Mouse (Mus musculus) midbrain, embryonic 11.5 days (tissue): ENCODE results near the gene Gm10717. TPM values are rescaled to one million over a fixed set of nuclear protein-coding genes. Genes with fewer than 3 reads are reported as not detected.
A peak's percentile ranks its signal among the peaks of the same experiment; 100 is the strongest.
"Not testable (repeated sequence)": the region's sequence is repeated elsewhere in the genome, so short reads cannot be mapped to it uniquely, and the experiment has no call there.

Source experiments
- ATAC-seq: fragments of 200-750 bp; cut with Nextera tagmentation; 2 replicates; pipeline ENCODE4 v1.8.0; 2017; ENCODE audit warnings: moderate TSS enrichment, moderate library complexity; ENCODE audit not compliant: low FRiP score
- DNase-seq: peaks from one replicate; pipeline ENCODE4 v3.0.0; 2015; ENCODE audit warnings: low spot score; ENCODE audit errors: missing footprints
- H3K27ac ChIP-seq: fragments of 300-500 bp; sonication (generic); 2 replicates; pipeline ENCODE4 v1.5.1; 2014; ENCODE audit warnings: low read depth, low read length
- H3K27me3 ChIP-seq: fragments of 300-500 bp; sonication (generic); 2 replicates; pipeline ENCODE4 v1.6.1; 2014; ENCODE audit warnings: mild to moderate bottlenecking, low read length, moderate library complexity, mixed read lengths; ENCODE audit not compliant: control insufficient read depth, insufficient read depth
- H3K36me3 ChIP-seq: fragments of 300-500 bp; sonication (generic); 2 replicates; pipeline ENCODE4 v1.6.1; 2014; ENCODE audit warnings: mild to moderate bottlenecking, low read length, moderate library complexity, mixed read lengths; ENCODE audit not compliant: control insufficient read depth, insufficient read depth
- H3K4me1 ChIP-seq: fragments of 300-500 bp; sonication (generic); 2 replicates; pipeline ENCODE4 v1.6.1; 2014; ENCODE audit warnings: low read length; ENCODE audit not compliant: control insufficient read depth, insufficient read depth
- H3K4me2 ChIP-seq: fragments of 300-500 bp; sonication (generic); 2 replicates; pipeline ENCODE4 v1.6.1; 2014; ENCODE audit warnings: mild to moderate bottlenecking, moderate library complexity
- H3K4me3 ChIP-seq: fragments of 300-500 bp; sonication (generic); 2 replicates; pipeline ENCODE4 v1.5.1; 2014; ENCODE audit warnings: low read depth, low read length
- H3K9ac ChIP-seq: fragments of 300-500 bp; sonication (generic); 2 replicates; pipeline ENCODE4 v1.6.1; 2014; ENCODE audit warnings: low read length
- H3K9me3 ChIP-seq: fragments of 300-500 bp; sonication (generic); 2 replicates; pipeline ENCODE4 v1.6.1; 2016; ENCODE audit warnings: low read length; ENCODE audit not compliant: control insufficient read depth
- WGBS: fragments of 180-500 bp; shearing (Covaris S2); extraction: QIAGEN DNeasy Blood & Tissue Kit; methylation state at CpG from one replicate; pipeline ENCODE4 v1.1.7; 2014; 5-methylcytosine and 5-hydroxymethylcytosine counted together
- polyA plus RNA-seq: library from polyadenylated mRNA; unstranded; fragments of >200 nt; fragmentation: Nextera tagmentation; extraction: Ambion mirVana; gene quantifications from 2 replicates; pipeline ENCODE4 v1.2.1, GENCODE M21; 2014

Gene Gm10717
- polyA plus RNA-seq, 1 experiment from 2014 or later, result not detected

DNA sequence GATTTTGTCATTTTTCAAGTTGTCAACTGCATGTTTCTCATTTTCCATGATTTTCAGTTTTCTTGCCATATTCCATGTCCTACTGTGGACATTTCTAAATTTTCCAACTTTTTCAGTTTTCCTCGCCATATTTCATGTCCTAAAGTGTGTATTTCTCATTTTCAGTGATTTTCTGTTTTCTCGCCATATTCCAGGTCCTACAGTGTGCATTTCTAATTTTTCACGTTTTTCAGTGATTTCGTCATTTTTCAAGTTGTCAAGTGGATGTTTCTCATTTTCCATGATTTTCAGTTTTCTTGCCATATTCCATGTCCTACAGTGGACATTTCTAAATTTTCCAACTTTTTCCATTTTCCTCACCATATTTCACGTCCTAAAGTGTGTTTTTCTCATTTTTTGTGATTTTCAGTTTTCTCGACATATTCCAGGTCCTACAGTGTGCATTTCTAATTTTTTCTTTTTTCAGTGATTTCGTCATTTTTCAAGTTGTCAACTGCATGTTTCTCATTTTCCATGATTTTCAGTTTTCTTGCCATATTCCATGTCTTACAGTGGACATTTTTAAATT, 13.1 kb upstream of the Gm10717 start:
- not testable (repeated sequence) for ATAC-seq
- WGBS, result 91% methylated on average over 2 of the region's 7 CpGs

DNA sequence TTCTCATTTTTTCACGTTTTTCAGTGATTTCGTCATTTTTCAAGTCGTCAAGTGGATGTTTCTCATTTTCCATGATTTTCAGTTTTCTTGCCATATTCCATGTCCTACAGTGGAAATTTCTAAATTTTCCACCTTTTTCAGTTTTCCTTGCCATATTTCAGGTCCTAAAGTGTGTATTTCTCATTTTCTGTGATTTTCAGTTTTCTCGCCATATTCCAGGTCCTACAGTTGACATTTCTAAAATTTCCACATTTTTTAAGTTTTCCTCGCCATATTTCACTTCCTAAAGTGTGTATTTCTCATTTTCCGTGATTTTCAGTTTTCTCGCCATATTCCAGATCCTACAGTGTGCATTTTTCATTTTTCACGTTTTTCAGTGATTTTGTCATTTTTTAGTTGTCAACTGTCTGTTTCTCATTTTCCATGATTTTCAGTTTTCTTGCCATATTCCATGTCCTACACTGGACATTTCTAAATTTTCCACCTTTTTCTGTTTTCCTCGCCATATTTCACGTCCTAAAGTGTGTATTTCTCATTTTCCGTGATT, 12.4 kb upstream of the Gm10717 start, which contains the start of gene Gm10721:
TSS of gene Gm10721 (plus strand) at position 408 of the 547 bp plus-strand sequence.
- H3K4me2 ChIP-seq, H3K9ac ChIP-seq, H3K36me3 ChIP-seq, H3K27me3 ChIP-seq, H3K9me3 ChIP-seq, H3K27ac ChIP-seq, DNase-seq, H3K4me1 ChIP-seq, H3K4me3 ChIP-seq: not testable (repeated sequence)
- peak; percentile 58 for ATAC-seq
- no CpG with 5 or more reads among the region's 11 CpGs for WGBS

More for the DNA sequence above, 13.1 kb upstream of the Gm10717 start:
- not testable (repeated sequence) for H3K4me1 ChIP-seq, H3K4me3 ChIP-seq, H3K4me2 ChIP-seq, H3K9ac ChIP-seq, H3K9me3 ChIP-seq, H3K27ac ChIP-seq, H3K27me3 ChIP-seq, H3K36me3 ChIP-seq, DNase-seq

DNA sequence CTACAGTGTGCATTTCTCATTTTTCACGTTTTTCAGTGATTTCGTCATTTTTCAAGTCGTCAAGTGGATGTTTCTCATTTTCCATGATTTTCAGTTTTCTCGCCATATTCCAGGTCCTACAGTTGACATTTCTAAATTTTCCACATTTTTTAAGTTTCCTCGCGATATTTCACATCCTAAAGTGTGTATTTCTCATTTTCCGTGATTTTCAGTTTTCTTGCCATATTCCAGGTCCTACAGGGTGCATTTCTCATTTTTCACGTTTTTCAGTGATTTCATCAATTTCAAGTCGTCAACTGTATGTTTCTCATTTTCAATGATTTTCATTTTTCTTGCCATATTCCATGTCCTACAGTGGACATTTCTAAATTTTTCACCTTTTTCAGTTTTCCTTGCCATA, 9.9 kb upstream of the Gm10717 start, which contains the start of gene Gm10720:
TSS of gene Gm10720 (plus strand) at position 301 of the 400 bp plus-strand sequence.
- not testable (repeated sequence) for ATAC-seq, DNase-seq, H3K27me3 ChIP-seq, H3K4me3 ChIP-seq, H3K9me3 ChIP-seq, H3K9ac ChIP-seq, H3K27ac ChIP-seq, H3K4me1 ChIP-seq, H3K36me3 ChIP-seq, H3K4me2 ChIP-seq
- 55% methylated on average over 4 of the region's 9 CpGs for WGBS

DNA sequence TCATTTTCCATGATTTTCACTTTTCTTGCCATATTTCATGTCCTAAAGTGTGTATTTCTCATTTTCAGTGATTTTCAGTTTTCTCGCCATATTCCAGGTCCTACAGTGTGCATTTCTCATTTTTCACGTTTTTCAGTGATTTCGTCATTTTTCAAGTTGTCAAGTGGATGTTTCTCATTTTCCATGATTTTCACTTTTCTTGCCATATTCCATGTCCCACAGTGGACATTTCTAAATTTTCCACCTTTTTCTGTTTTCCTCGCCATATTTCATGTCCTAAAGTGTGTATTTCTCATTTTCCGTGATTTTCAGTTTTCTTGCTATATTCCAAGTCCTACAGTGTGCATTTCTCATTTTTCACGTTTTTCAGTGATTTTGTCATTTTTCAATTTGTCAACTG, 9.3 kb upstream of the Gm10717 start:
- H3K4me2 ChIP-seq, H3K4me3 ChIP-seq, H3K27me3 ChIP-seq, H3K9me3 ChIP-seq, H3K9ac ChIP-seq, H3K36me3 ChIP-seq, H3K27ac ChIP-seq, ATAC-seq, H3K4me1 ChIP-seq, DNase-seq: not testable (repeated sequence)
- WGBS, result 78% methylated on average over 4 of the region's 6 CpGs

DNA sequence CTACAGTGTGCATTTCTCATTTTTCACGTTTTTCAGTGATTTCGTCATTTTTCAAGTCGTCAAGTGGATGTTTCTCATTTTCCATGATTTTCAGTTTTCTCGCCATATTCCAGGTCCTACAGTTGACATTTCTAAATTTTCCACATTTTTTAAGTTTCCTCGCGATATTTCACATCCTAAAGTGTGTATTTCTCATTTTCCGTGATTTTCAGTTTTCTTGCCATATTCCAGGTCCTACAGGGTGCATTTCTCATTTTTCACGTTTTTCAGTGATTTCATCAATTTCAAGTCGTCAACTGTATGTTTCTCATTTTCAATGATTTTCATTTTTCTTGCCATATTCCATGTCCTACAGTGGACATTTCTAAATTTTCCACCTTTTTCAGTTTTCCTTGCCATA, 8.1 kb upstream of the Gm10717 start, which contains the start of gene Gm10719:
TSS of gene Gm10719 (plus strand) at position 301 of the 400 bp plus-strand sequence.
- not testable (repeated sequence) for DNase-seq, H3K27ac ChIP-seq, H3K4me2 ChIP-seq, H3K9me3 ChIP-seq, H3K4me1 ChIP-seq, H3K4me3 ChIP-seq, H3K36me3 ChIP-seq, ATAC-seq, H3K27me3 ChIP-seq, H3K9ac ChIP-seq
- no CpG with 5 or more reads among the region's 9 CpGs for WGBS

DNA sequence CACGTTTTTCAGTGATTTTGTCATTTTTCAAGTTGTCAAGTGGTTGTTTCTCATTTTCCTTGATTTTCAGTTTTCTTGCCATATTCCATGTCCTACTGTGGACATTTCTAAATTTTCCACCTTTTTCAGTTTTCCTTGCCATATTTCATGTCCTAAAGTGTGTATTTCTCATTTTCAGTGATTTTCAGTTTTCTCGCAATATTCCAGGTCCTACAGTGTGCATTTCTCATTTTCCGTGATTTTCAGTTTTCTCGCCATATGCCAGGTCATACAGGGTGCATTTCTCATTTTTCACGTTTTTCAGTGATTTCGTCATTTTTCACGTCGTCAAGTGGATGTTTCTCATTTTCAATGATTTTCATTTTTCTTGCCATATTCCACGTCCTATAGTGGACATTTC, 6.3 kb upstream of the Gm10717 start:
- H3K4me1 ChIP-seq, H3K4me3 ChIP-seq, H3K4me2 ChIP-seq, H3K36me3 ChIP-seq, DNase-seq, H3K9ac ChIP-seq, H3K9me3 ChIP-seq, H3K27ac ChIP-seq, H3K27me3 ChIP-seq, ATAC-seq: not testable (repeated sequence)
- WGBS, result 63% methylated on average over 9 of the region's 9 CpGs

DNA sequence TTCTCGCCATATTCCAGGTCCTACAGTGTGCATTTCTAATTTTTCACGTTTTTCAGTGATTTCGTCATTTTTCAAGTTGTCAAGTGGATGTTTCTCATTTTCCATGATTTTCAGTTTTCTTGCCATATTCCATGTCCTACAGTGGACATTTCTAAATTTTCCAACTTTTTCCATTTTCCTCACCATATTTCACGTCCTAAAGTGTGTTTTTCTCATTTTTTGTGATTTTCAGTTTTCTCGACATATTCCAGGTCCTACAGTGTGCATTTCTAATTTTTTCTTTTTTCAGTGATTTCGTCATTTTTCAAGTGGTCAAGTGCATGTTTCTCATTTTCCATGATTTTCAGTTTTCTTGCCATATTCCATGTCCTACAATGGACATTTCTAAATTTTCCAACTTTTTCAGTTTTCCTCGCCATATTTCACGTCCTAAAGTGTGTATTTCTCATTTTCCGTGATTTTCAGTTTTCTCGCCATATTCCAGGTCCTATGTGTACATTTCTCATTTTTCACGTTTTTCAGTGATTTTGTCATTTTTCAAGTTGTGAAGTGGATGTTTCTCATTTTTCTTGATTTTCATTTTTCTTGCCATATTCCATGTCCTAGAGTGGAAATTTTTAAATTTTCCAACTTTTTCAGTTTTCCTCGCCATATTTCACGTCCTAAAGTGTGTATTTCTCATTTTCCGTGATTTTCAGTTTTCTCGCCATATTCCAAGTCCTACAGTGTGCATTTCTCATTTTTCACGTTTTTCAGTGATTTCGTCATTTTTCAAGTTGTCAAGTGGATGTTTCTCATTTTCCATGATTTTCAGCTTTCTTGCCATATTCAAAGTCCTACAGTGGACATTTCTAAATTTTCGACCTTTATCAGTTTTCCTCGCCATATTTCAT, 5.1 kb upstream of the Gm10717 start:
- not testable (repeated sequence) for DNase-seq, H3K4me1 ChIP-seq, H3K36me3 ChIP-seq, H3K4me2 ChIP-seq, H3K9ac ChIP-seq, H3K4me3 ChIP-seq, H3K9me3 ChIP-seq, H3K27ac ChIP-seq, H3K27me3 ChIP-seq
- WGBS, result 75% methylated on average over 11 of the region's 19 CpGs
- peak; percentile 60 for ATAC-seq

DNA sequence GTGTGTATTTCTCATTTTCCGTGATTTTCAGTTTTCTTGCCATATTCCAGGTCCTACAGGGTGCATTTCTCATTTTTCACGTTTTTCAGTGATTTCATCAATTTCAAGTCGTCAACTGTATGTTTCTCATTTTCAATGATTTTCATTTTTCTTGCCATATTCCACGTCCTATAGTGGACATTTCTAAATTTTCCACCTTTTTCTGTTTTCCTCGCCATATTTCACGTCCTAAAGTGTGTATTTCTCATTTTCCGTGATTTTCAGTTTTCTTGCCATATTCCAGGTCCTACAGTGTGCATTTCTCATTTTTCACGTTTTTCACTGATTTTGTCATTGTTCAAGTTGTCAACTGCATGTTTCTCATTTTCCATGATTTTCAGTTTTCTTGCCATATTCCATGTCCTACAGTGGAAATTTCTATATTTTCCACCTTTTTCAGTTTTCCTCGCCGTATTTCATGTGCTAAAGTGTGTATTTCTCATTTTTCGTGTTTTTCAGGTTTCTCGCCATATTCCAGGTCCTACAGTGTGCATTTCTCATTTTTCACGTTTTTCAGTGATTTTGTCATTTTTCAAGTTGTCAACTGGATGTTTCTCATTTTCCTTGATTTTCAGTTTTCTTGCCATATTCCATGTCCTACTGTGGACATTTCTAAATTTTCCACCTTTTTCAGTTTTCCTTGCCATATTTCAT, 2.8 kb upstream of the Gm10717 start:
- H3K4me3 ChIP-seq, ATAC-seq, H3K4me1 ChIP-seq, H3K9me3 ChIP-seq, H3K4me2 ChIP-seq, H3K27ac ChIP-seq, H3K9ac ChIP-seq, H3K27me3 ChIP-seq, H3K36me3 ChIP-seq: not testable (repeated sequence)
- peak; percentile 84 for DNase-seq
- 68% methylated on average over 9 of the region's 13 CpGs for WGBS
